Mouse (Mus musculus): ENCODE measurements at regions not wholly inside any gene's neighbourhood (a gene's known extent, or its start where the extent isn't known, plus 50 kb on each side); places are given as distances from the start of the nearest gene placed in this dataset.

- no peak overlapping the region for H3K9ac ChIP-seq (ENCODE audit: low read depth, low read length)
- 69% methylated on average over 4 of the region's 4 CpGs for WGBS
- H3K27ac ChIP-seq = no peak overlapping the region
- no peaks in the 10 kb centered on the region for H3K27me3 ChIP-seq (ENCODE audit: control insufficient read depth, insufficient read depth, low read length)
- intact Hi-C loops (cut with DNase I) = no loop called here
- no peak for DNase-seq
- H3K4me3 ChIP-seq = no peak overlapping the region
- no peaks in the 10 kb centered on the region for H3K36me3 ChIP-seq (ENCODE audit: control insufficient read depth, insufficient read depth, low read length)
- H3K79me2 ChIP-seq (replicated peaks; ENCODE audit: control insufficient read depth, insufficient read depth, low read length) = no peaks in the 10 kb centered on the region
- H3K4me1 ChIP-seq (ENCODE audit: control insufficient read depth, insufficient read depth, low read length) = no peaks in the 10 kb centered on the region
- TF ChIP-seq POLR2A (IDR thresholded peaks at IDR 0.05; ENCODE audit: insufficient read depth, low read depth, low read length) (no peak), EP300 (IDR thresholded peaks at IDR 0.05; ENCODE audit: insufficient read depth, low read depth, low read length) (no peak), CTCF (IDR thresholded peaks at IDR 0.05) (no peak)
Measured at GRCm38 (mm10) chr3:38653928-38654327, 169.3 kb upstream of the Ankrd50 start.

GRCm38 (mm10) chr3:38652985-38653685 lies 168.5 kb upstream of the Ankrd50 start:
- Histone ChIP-seq H3K4me3 (no peak overlapping the region), H3K79me2 (replicated peaks; ENCODE audit: control insufficient read depth, insufficient read depth, low read length) (no peaks in the 10 kb centered on the region), H3K4me1 (ENCODE audit: control insufficient read depth, insufficient read depth, low read length) (no peaks in the 10 kb centered on the region), H3K36me3 (ENCODE audit: control insufficient read depth, insufficient read depth, low read length) (no peaks in the 10 kb centered on the region), H3K27ac (no peak overlapping the region), H3K9ac (ENCODE audit: low read depth, low read length) (no peak overlapping the region), H3K27me3 (ENCODE audit: control insufficient read depth, insufficient read depth, low read length) (no peaks in the 10 kb centered on the region)
- DNase-seq = no peak
- TF ChIP-seq EP300 (IDR thresholded peaks at IDR 0.05; ENCODE audit: insufficient read depth, low read depth, low read length) (no peak), POLR2A (IDR thresholded peaks at IDR 0.05; ENCODE audit: insufficient read depth, low read depth, low read length) (no peak), CTCF (IDR thresholded peaks at IDR 0.05) (no peak)
- intact Hi-C loops (cut with DNase I) = no loop called here
- WGBS = 71% methylated on average over 5 of the region's 5 CpGs

GRCm38 (mm10) chr3:38650176-38650575 lies 165.5 kb upstream of the Ankrd50 start:
- DNase-seq = no peak
- H3K4me1 ChIP-seq (ENCODE audit: control insufficient read depth, insufficient read depth, low read length) = no peaks in the 10 kb centered on the region
- no peaks in the 10 kb centered on the region for H3K36me3 ChIP-seq (ENCODE audit: control insufficient read depth, insufficient read depth, low read length)
- H3K27ac ChIP-seq = no peak overlapping the region
- TF ChIP-seq EP300 (IDR thresholded peaks at IDR 0.05; ENCODE audit: insufficient read depth, low read depth, low read length) (no peak), POLR2A (IDR thresholded peaks at IDR 0.05; ENCODE audit: insufficient read depth, low read depth, low read length) (no peak), CTCF (IDR thresholded peaks at IDR 0.05) (no peak)
- no peaks in the 10 kb centered on the region for H3K79me2 ChIP-seq (replicated peaks; ENCODE audit: control insufficient read depth, insufficient read depth, low read length)
- H3K4me3 ChIP-seq = no peak overlapping the region
- WGBS = 70% methylated on average over 4 of the region's 4 CpGs
- no peaks in the 10 kb centered on the region for H3K27me3 ChIP-seq (ENCODE audit: control insufficient read depth, insufficient read depth, low read length)
- H3K9ac ChIP-seq (ENCODE audit: low read depth, low read length) = no peak overlapping the region
- intact Hi-C loops (cut with DNase I) = no loop called here

GRCm38 (mm10) chr3:38648633-38649032 lies 164.0 kb upstream of the Ankrd50 start:
- intact Hi-C loops (cut with DNase I) = no loop called here
- no peaks in the 10 kb centered on the region for H3K4me1 ChIP-seq (ENCODE audit: control insufficient read depth, insufficient read depth, low read length)
- no peak overlapping the region for H3K9ac ChIP-seq (ENCODE audit: low read depth, low read length)
- no peaks in the 10 kb centered on the region for H3K36me3 ChIP-seq (ENCODE audit: control insufficient read depth, insufficient read depth, low read length)
- 61% methylated on average over 4 of the region's 4 CpGs for WGBS
- DNase-seq = no peak
- H3K79me2 ChIP-seq (replicated peaks; ENCODE audit: control insufficient read depth, insufficient read depth, low read length) = no peaks in the 10 kb centered on the region
- H3K4me3 ChIP-seq = no peak overlapping the region
- no peak overlapping the region for H3K27ac ChIP-seq
- TF ChIP-seq CTCF (IDR thresholded peaks at IDR 0.05) = no peak
- no peak for TF ChIP-seq POLR2A (IDR thresholded peaks at IDR 0.05; ENCODE audit: insufficient read depth, low read depth, low read length)
- no peak for TF ChIP-seq EP300 (IDR thresholded peaks at IDR 0.05; ENCODE audit: insufficient read depth, low read depth, low read length)
- no peaks in the 10 kb centered on the region for H3K27me3 ChIP-seq (ENCODE audit: control insufficient read depth, insufficient read depth, low read length)

GRCm38 (mm10) chr3:38647737-38648330 lies 163.2 kb upstream of the Ankrd50 start:
- intact Hi-C loops (cut with DNase I) = no loop called here
- no peaks in the 10 kb centered on the region for H3K36me3 ChIP-seq (ENCODE audit: control insufficient read depth, insufficient read depth, low read length)
- DNase-seq = no peak
- H3K9ac ChIP-seq (ENCODE audit: low read depth, low read length) = no peak overlapping the region
- no peak overlapping the region for H3K27ac ChIP-seq
- TF ChIP-seq POLR2A (IDR thresholded peaks at IDR 0.05; ENCODE audit: insufficient read depth, low read depth, low read length) = no peak
- TF ChIP-seq EP300 (IDR thresholded peaks at IDR 0.05; ENCODE audit: insufficient read depth, low read depth, low read length) = no peak
- no peak for TF ChIP-seq CTCF (IDR thresholded peaks at IDR 0.05)
- WGBS = 84% methylated on average over 7 of the region's 7 CpGs
- H3K4me3 ChIP-seq = no peak overlapping the region
- no peaks in the 10 kb centered on the region for H3K4me1 ChIP-seq (ENCODE audit: control insufficient read depth, insufficient read depth, low read length)
- no peaks in the 10 kb centered on the region for H3K79me2 ChIP-seq (replicated peaks; ENCODE audit: control insufficient read depth, insufficient read depth, low read length)
- H3K27me3 ChIP-seq (ENCODE audit: control insufficient read depth, insufficient read depth, low read length) = no peaks in the 10 kb centered on the region

GRCm38 (mm10) chr3:38641733-38642132 lies 157.1 kb upstream of the Ankrd50 start:
- intact Hi-C loops (cut with DNase I) = no loop called here
- Histone ChIP-seq H3K79me2 (replicated peaks; ENCODE audit: control insufficient read depth, insufficient read depth, low read length) (no peaks in the 10 kb centered on the region), H3K27me3 (ENCODE audit: control insufficient read depth, insufficient read depth, low read length) (no peaks in the 10 kb centered on the region; the same call in 1 of the 2 replicates), H3K36me3 (ENCODE audit: control insufficient read depth, insufficient read depth, low read length) (no peaks in the 10 kb centered on the region), H3K27ac (no peak overlapping the region), H3K9ac (ENCODE audit: low read depth, low read length) (no peak overlapping the region), H3K4me3 (no peak overlapping the region), H3K4me1 (ENCODE audit: control insufficient read depth, insufficient read depth, low read length) (no peaks in the 10 kb centered on the region)
- 33% methylated on average over 1 of the region's 1 CpGs for WGBS
- no peak for DNase-seq
- TF ChIP-seq CTCF (IDR thresholded peaks at IDR 0.05) = no peak
- no peak for TF ChIP-seq EP300 (IDR thresholded peaks at IDR 0.05; ENCODE audit: insufficient read depth, low read depth, low read length)
- no peak for TF ChIP-seq POLR2A (IDR thresholded peaks at IDR 0.05; ENCODE audit: insufficient read depth, low read depth, low read length)
